Mouse (Mus musculus) liver, adult 2 months (tissue): ENCODE results near the gene Hcn3. TPM values are rescaled to one million over a fixed set of nuclear protein-coding genes. Genes with fewer than 3 reads are reported as not detected.

ENCODE experiments used
- DNase-seq: peaks from one replicate; pipeline ENCODE4 v3.0.0-alpha.2; 2011; ENCODE audit warnings: low read depth, low spot score; ENCODE audit errors: extremely low read depth
- H3K27ac ChIP-seq: fragments of 200-500 bp; replicated peaks from 2 replicates; pipeline ENCODE4 v1.5.1; 2012; ENCODE audit warnings: low read depth, mild to moderate bottlenecking, control low read depth, inconsistent platforms, low read length; ENCODE audit not compliant: insufficient read depth
- H3K27me3 ChIP-seq: fragments of 200-500 bp; 2 replicates; pipeline ENCODE4 v1.6.1; 2012; ENCODE audit warnings: mild to moderate bottlenecking, moderate library complexity, low read length, inconsistent platforms; ENCODE audit not compliant: control insufficient read depth, insufficient read depth
- H3K36me3 ChIP-seq: fragments of 200-500 bp; 2 replicates; pipeline ENCODE4 v1.6.1; 2012; ENCODE audit warnings: low read length, inconsistent platforms; ENCODE audit not compliant: control insufficient read depth, insufficient read depth
- H3K4me1 ChIP-seq: fragments of 200-500 bp; 2 replicates; pipeline ENCODE4 v1.6.1; 2011; ENCODE audit warnings: low read length; ENCODE audit not compliant: control insufficient read depth, insufficient read depth
- H3K4me3 ChIP-seq: fragments of 200-500 bp; 2 replicates; pipeline ENCODE4 v1.5.1; 2011; ENCODE audit warnings: low read depth, mild to moderate bottlenecking, control low read depth, low read length, moderate library complexity; ENCODE audit not compliant: insufficient read depth
- H3K79me2 ChIP-seq: fragments of 200-500 bp; 2 replicates; pipeline ENCODE4 v1.6.1; 2012; ENCODE audit warnings: inconsistent platforms, mild to moderate bottlenecking, low read length, moderate library complexity; ENCODE audit not compliant: control insufficient read depth, insufficient read depth
- H3K9ac ChIP-seq: fragments of 200-500 bp; 2 replicates; pipeline ENCODE4 v1.6.1; 2012; ENCODE audit warnings: low read depth, mild to moderate bottlenecking, control low read depth, inconsistent platforms, low read length
- CTCF ChIP-seq: fragments of 200-500 bp; IDR thresholded peaks from 2 replicates; pipeline ENCODE4 v1.5.1; 2011; ENCODE audit warnings: low read depth, low read length, control low read depth
- POLR2A ChIP-seq: fragments of 200-500 bp; IDR thresholded peaks from 2 replicates; pipeline ENCODE4 v1.6.1; 2011; ENCODE audit warnings: low read length, control low read depth; ENCODE audit not compliant: insufficient read depth; ENCODE audit errors: extremely low read depth
- WGBS: fragments of 180-500 bp; shearing (Covaris S2); methylation state at CpG from one replicate; pipeline ENCODE4 v1.1.7; 2018; 5-methylcytosine and 5-hydroxymethylcytosine counted together
- polyA plus RNA-seq: library from polyadenylated mRNA; depleted of rRNA; stranded (reverse); fragments of >200 nt; gene quantifications from 2 replicates; pipeline ENCODE4 v1.2.3, GENCODE M21; 2012
- total RNA-seq: library from RNA; depleted of rRNA; stranded (reverse); fragments of >200 nt; gene quantifications from 2 replicates; pipeline ENCODE4 v1.2.3, GENCODE M21; 2014

Gene Hcn3
- total and polyA plus RNA-seq, 2 experiments = 0.09 to 0.44 TPM

DNA sequence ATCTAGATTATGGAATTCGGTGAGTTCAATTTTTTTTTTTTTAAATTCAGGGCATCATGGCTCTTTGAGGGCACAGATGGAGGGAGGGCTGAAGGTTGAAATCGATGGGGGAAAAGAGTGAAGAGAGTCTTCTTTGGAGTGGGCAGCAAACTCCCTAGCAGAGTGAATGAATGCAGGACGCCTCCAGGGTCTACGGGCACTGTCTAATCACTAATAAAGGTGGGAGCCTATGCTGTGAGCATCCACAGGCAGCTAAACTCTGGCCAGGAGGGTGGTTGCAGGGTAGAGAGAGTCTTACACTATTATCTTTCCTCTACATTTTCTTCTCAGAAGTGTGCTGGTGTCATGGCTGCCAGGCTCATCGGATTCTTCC lies 43.1 kb upstream of the Hcn3 start:
- WGBS = 30% methylated on average over 5 of the region's 5 CpGs

GRCm38 (mm10) chr3:89202253-89203141 lies 42.5 kb upstream of the Hcn3 start, which contains the start of gene Gba:
TSS of gene Gba (plus strand) at chr3:89202928.
- H3K79me2 ChIP-seq = peaks cover 5% of the 10 kb centered on the region; the same call in 1 of the 2 replicates
- H3K36me3 ChIP-seq = peaks cover 8% of the 10 kb centered on the region; the same call in 1 of the 2 replicates
- DNase-seq = peak; percentile 85
- peak within 1 kb of the TSS; percentile 69 for H3K9ac ChIP-seq
- peak within 1 kb of the TSS; percentile 55 for H3K4me3 ChIP-seq
- H3K27ac ChIP-seq = peak within 1 kb of the TSS; percentile 38
- 23% methylated on average over 13 of the region's 13 CpGs for WGBS
- H3K27me3 ChIP-seq = no peaks in the 10 kb centered on the region
- H3K4me1 ChIP-seq = peaks cover 4% of the 10 kb centered on the region
- TF ChIP-seq CTCF (no peak), POLR2A (no peak)

More for the DNA sequence above, 43.1 kb upstream of the Hcn3 start:
- Histone ChIP-seq H3K27me3 (no peaks in the 10 kb centered on the region), H3K36me3 (peaks cover 10% of the 10 kb centered on the region; the same call in 1 of the 2 replicates), H3K9ac (peak overlapping the region; percentile 69), H3K79me2 (peaks cover 5% of the 10 kb centered on the region; the same call in 1 of the 2 replicates), H3K27ac (peak overlapping the region; percentile 38), H3K4me1 (peaks cover 4% of the 10 kb centered on the region), H3K4me3 (peak overlapping the region; percentile 55)
- no peak for DNase-seq
- no peak for TF ChIP-seq POLR2A
- no peak for TF ChIP-seq CTCF

DNA sequence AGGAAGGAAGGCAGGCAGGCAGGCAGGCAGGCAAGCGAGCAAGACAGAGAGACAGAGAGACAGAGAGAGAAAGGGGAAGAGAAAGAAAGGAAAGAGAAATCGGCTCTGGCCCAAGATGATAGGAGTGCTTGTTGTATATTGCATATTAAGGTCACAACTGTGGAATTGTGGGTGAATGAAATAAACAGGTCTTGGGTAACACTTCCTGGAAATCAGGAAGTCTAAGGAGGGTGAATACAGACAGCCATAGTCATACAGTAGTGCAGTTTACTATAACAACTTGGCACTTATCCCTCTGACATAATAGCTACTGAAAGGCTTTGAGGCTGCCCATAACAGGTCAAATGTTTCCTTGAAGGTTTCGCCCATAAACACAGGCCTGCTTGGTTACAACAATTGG lies 39.8 kb upstream of the Hcn3 start:
- Histone ChIP-seq H3K9ac (no peak overlapping the region), H3K79me2 (peaks cover 5% of the 10 kb centered on the region; the same call in 1 of the 2 replicates), H3K4me1 (peaks cover 4% of the 10 kb centered on the region), H3K27me3 (no peaks in the 10 kb centered on the region), H3K36me3 (peaks cover 3% of the 10 kb centered on the region; the same call in 1 of the 2 replicates), H3K27ac (no peak overlapping the region), H3K4me3 (no peak overlapping the region)
- TF ChIP-seq CTCF = no peak
- TF ChIP-seq POLR2A = no peak
- WGBS = 77% methylated on average over 3 of the region's 3 CpGs
- DNase-seq = no peak

GRCm38 (mm10) chr3:89195979-89196877 lies 36.2 kb upstream of the Hcn3 start:
- Histone ChIP-seq H3K36me3 (no peaks in the 10 kb centered on the region), H3K79me2 (no peaks in the 10 kb centered on the region), H3K27me3 (no peaks in the 10 kb centered on the region), H3K4me3 (peak overlapping the region; percentile 56), H3K27ac (no peak overlapping the region; the same call in 1 of the 2 replicates), H3K9ac (peak overlapping the region; percentile 40), H3K4me1 (no peaks in the 10 kb centered on the region)
- peak; percentile 72 for DNase-seq
- peak; percentile 68 for TF ChIP-seq CTCF
- 0 out of 2 replicates have a peak, but pooled peaks have one; percentile 13 for TF ChIP-seq POLR2A
- 14% methylated on average over 33 of the region's 33 CpGs for WGBS

- H3K36me3 ChIP-seq = no peaks in the 10 kb centered on the region
- H3K4me3 ChIP-seq = no peak overlapping the region
- H3K27ac ChIP-seq = no peak overlapping the region
- no peaks in the 10 kb centered on the region for H3K27me3 ChIP-seq
- TF ChIP-seq POLR2A (no peak), CTCF (no peak)
- 89% methylated on average over 2 of the region's 2 CpGs for WGBS
- no peaks in the 10 kb centered on the region for H3K79me2 ChIP-seq
- no peak overlapping the region for H3K9ac ChIP-seq
- no peaks in the 10 kb centered on the region for H3K4me1 ChIP-seq
- no peak for DNase-seq
Observed at GRCm38 (mm10) chr3:89193853-89194252, 33.9 kb upstream of the Hcn3 start.
